Mouse (Mus musculus): ENCODE data around the gene Kif3b. TPM values are rescaled to one million over a fixed set of nuclear protein-coding genes. Genes with fewer than 3 reads are reported as not detected.
A peak's percentile ranks its signal among the peaks of the same experiment; 100 is the strongest.

The Kif3b gene
- polyA plus RNA-seq, 1 experiment from 2014 or later = 8.9 TPM

DNA sequence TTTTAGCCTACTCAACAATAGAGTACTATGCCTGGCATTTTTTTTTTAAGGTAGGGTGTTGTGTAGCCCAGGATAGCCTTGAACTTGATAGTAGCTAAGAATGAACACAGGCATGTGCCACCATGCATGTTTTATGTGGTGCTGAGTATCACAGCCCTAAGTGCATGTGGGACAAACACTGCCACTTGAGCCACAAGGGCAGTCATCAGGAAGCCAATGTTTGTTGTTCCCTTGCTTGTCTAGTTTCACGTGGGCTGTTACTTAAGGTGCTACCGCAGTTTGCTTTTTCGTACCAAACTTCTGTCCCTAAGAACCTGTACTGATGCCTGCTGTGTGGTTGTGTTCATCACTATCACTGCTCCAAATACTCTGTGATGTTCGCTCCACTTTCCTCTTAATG is 27.2 kb downstream of the Kif3b start:
- Histone ChIP-seq H3K4me2 (replicated peaks; ENCODE audit: low read depth, low read length) (no peak overlapping the region), H3K9ac (replicated peaks; ENCODE audit: low read length) (no peak overlapping the region), H3K36me3 (ENCODE audit: insufficient read depth, low read length) (peaks cover 32% of the 10 kb centered on the region), H3K4me3 (ENCODE audit: low read length) (no peak overlapping the region), H3K9me3 (ENCODE audit: low read length) (no peaks in the 10 kb centered on the region), H3K4me1 (ENCODE audit: insufficient read depth, low read length) (no peaks in the 10 kb centered on the region), H3K27ac (ENCODE audit: low read length) (no peak overlapping the region), H3K27me3 (ENCODE audit: insufficient read depth, low read length) (no peaks in the 10 kb centered on the region)
- WGBS = 95% methylated on average over 4 of the region's 4 CpGs
- ATAC-seq (ENCODE audit: low FRiP score, low TSS enrichment) = no peak

DNA sequence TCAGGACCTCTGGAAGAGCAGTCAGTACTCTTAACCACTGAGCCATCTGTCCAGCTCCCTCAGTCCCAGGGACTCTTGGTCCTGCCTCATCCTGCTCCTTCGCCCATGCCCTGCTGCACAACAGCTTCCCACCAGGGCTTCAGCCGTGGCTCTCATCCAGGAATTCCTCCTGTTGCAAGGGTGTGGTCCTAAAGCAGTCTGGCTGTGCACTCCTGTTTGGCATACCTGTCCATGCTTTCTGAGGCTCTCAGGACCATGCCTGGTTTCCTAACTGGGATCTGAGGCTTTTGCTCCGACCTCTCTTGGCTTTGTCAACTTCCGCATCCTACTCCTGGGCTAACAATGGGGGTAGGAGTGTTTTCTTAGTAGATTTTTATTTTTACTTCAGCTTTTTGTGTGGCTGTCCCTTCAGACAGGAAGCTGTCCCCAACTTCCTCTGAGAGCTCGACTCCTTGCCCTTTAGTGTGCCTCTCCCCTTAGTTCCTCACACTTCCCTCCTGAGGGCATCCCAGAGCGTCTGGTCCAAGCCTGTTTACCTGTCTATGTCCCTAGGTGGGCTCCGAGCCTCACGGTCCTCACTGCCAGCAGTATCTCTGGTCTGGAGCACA is 27.9 kb downstream of the Kif3b start:
- Histone ChIP-seq H3K9ac (replicated peaks; ENCODE audit: low read length) (no peak overlapping the region), H3K27ac (ENCODE audit: low read length) (no peak overlapping the region), H3K4me3 (ENCODE audit: low read length) (no peak overlapping the region), H3K36me3 (ENCODE audit: insufficient read depth, low read length) (peaks cover 39% of the 10 kb centered on the region), H3K4me2 (replicated peaks; ENCODE audit: low read depth, low read length) (no peak overlapping the region), H3K4me1 (ENCODE audit: insufficient read depth, low read length) (no peaks in the 10 kb centered on the region), H3K27me3 (ENCODE audit: insufficient read depth, low read length) (no peaks in the 10 kb centered on the region), H3K9me3 (ENCODE audit: low read length) (no peaks in the 10 kb centered on the region)
- 76% methylated on average over 8 of the region's 8 CpGs for WGBS
- no peak for ATAC-seq (ENCODE audit: low FRiP score, low TSS enrichment)

DNA sequence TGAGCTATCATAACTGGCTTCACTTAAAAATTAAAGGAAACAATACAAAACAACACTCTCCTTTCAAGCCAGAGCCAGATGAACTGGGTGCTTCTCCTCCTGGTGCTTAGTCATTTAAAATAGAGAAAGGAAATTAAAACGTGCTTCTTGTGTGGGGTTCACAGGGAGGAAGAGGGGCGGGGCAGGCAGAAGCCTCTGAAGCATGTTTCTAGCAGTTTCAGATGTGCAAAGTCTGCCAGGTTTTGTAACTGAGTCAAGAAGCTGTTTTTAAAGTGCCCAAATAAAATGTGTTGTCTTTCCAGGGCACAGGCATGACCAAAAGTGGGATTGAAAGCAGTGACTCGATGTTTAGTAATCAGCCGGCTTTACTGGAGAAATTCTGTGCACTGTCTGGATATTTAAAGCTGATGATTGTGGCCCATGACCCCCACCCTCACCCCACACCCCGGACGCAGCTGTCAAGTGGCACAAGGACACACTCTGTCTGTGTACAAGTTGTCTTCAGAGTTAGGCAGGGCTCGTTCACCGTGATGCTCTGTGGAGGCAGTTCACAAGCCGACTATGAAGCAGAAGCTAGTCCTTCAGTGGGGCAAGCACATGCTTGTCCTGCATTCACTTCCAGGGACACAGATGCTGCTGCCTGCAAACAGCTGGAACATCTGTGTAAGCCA is 34.6 kb downstream of the Kif3b start:
- Histone ChIP-seq H3K4me3 (ENCODE audit: low read length) (no peak overlapping the region), H3K27ac (ENCODE audit: low read length) (no peak overlapping the region), H3K36me3 (ENCODE audit: insufficient read depth, low read length) (peaks cover 43% of the 10 kb centered on the region), H3K4me2 (replicated peaks; ENCODE audit: low read depth, low read length) (no peak overlapping the region), H3K9ac (replicated peaks; ENCODE audit: low read length) (no peak overlapping the region), H3K4me1 (ENCODE audit: insufficient read depth, low read length) (no peaks in the 10 kb centered on the region), H3K27me3 (ENCODE audit: insufficient read depth, low read length) (no peaks in the 10 kb centered on the region), H3K9me3 (ENCODE audit: low read length) (no peaks in the 10 kb centered on the region)
- ATAC-seq (ENCODE audit: low FRiP score, low TSS enrichment) = no peak
- WGBS = 67% methylated on average over 9 of the region's 9 CpGs

DNA sequence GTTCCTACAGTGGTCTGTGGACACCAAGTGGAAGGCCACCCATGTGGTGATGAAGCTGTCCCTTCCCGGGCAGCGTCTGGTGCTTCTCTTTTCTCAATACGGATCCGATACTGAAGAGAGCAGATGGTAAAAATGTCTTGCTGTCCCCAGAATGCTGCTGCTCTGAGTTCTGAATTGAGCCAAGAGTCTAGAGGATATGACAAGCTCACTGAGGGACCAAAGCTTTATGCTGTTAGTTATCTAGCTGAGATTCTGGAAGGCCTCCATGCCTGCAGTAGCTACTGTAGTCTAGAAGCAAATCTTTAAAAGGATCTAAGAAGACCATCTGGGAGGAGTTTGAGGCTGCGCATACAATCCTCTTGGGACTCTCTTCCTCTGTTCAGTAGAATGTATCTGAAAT is 41.1 kb downstream of the Kif3b start:
- Histone ChIP-seq H3K27me3 (ENCODE audit: insufficient read depth, low read length) (no peaks in the 10 kb centered on the region), H3K4me1 (ENCODE audit: insufficient read depth, low read length) (no peaks in the 10 kb centered on the region), H3K4me3 (ENCODE audit: low read length) (no peak overlapping the region), H3K36me3 (ENCODE audit: insufficient read depth, low read length) (peaks cover 19% of the 10 kb centered on the region; the same call in 1 of the 2 replicates), H3K27ac (ENCODE audit: low read length) (no peak overlapping the region), H3K4me2 (replicated peaks; ENCODE audit: low read depth, low read length) (no peak overlapping the region), H3K9me3 (ENCODE audit: low read length) (no peaks in the 10 kb centered on the region), H3K9ac (replicated peaks; ENCODE audit: low read length) (no peak overlapping the region)
- whole genome bisulfite sequencing = 95% methylated on average over 5 of the region's 5 CpGs
- no peak for ATAC-seq (ENCODE audit: low FRiP score, low TSS enrichment)

DNA sequence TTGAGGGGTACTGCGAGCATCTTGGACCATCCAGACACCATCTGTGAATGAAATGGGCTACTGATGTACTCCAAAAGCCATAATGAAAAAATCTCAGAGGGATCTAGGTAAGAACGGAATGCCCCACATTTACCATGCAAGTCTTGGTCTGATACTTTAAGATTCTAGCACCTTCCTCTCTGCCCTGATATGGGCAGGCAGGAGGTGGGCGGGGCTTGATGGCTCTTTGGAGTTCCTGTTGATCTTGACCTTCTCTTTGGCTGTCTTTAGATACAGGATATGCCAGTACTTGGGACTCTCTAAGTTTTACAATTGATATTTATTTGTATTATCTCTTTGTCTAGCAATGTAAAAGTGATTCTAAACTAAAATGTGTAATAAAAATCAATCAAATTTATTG is 41.8 kb downstream of the Kif3b start:
- Histone ChIP-seq H3K4me3 (ENCODE audit: low read length) (no peak overlapping the region), H3K4me1 (ENCODE audit: insufficient read depth, low read length) (no peaks in the 10 kb centered on the region), H3K27me3 (ENCODE audit: insufficient read depth, low read length) (no peaks in the 10 kb centered on the region), H3K4me2 (replicated peaks; ENCODE audit: low read depth, low read length) (no peak overlapping the region), H3K9ac (replicated peaks; ENCODE audit: low read length) (no peak overlapping the region), H3K27ac (ENCODE audit: low read length) (no peak overlapping the region), H3K9me3 (ENCODE audit: low read length) (no peaks in the 10 kb centered on the region), H3K36me3 (ENCODE audit: insufficient read depth, low read length) (peaks cover 19% of the 10 kb centered on the region; the same call in 1 of the 2 replicates)
- no peak for ATAC-seq (ENCODE audit: low FRiP score, low TSS enrichment)
- WGBS = 95% methylated on average over 3 of the region's 3 CpGs

DNA sequence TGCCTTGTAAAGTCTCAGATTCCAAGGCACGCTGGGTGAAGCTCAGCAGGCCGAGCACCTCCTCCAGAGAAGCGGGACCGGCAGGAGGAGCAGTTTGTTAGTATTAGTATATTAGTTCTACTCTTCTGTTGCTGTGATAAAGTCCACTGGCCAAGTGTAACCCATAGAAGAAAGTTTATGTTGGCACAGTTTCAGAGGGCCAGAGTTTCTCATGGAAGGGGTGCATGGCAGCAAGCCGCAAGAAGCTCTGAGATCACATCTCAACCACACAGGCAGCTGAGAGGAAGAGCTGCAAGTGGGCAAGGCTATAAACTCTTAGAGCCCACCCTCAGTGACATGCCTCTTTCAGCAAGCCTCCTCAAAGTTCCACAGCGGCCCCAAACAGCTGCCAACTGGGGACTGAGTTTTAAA is 42.6 kb downstream of the Kif3b start:
- Histone ChIP-seq H3K4me1 (ENCODE audit: insufficient read depth, low read length) (no peaks in the 10 kb centered on the region), H3K4me2 (replicated peaks; ENCODE audit: low read depth, low read length) (no peak overlapping the region), H3K27me3 (ENCODE audit: insufficient read depth, low read length) (no peaks in the 10 kb centered on the region), H3K27ac (ENCODE audit: low read length) (no peak overlapping the region), H3K4me3 (ENCODE audit: low read length) (no peak overlapping the region), H3K9me3 (ENCODE audit: low read length) (no peaks in the 10 kb centered on the region), H3K36me3 (ENCODE audit: insufficient read depth, low read length) (peaks cover 19% of the 10 kb centered on the region; the same call in 1 of the 2 replicates), H3K9ac (replicated peaks; ENCODE audit: low read length) (no peak overlapping the region)
- ATAC-seq (ENCODE audit: low FRiP score, low TSS enrichment) = 0 out of 2 replicates have a peak, but pooled peaks have one; percentile 54
- 58% methylated on average over 6 of the region's 6 CpGs for whole genome bisulfite sequencing

DNA sequence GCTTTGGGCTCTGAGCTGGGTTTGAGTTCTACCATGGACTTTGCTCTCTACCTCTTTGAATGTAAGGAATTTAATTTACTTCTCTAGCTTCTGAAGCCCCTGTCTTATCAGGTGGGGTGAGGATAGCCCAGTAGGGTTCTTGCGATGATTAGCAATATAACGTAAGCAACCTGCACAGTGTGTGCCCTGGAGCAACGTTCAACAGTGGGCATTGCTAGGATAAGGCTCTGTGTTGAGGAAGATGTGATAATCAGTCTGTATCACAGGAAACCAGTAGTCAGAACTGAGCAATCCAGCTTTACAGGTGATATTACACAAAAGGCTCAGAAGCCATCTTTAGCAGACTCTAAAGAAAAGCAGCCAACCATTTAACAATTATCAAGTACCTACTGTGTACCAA is 43.1 kb downstream of the Kif3b start:
- H3K4me2 ChIP-seq (replicated peaks; ENCODE audit: low read depth, low read length) = no peak overlapping the region
- H3K4me3 ChIP-seq (ENCODE audit: low read length) = no peak overlapping the region
- no peak for ATAC-seq (ENCODE audit: low FRiP score, low TSS enrichment)
- no peaks in the 10 kb centered on the region for H3K9me3 ChIP-seq (ENCODE audit: low read length)
- H3K4me1 ChIP-seq (ENCODE audit: insufficient read depth, low read length) = no peaks in the 10 kb centered on the region
- 85% methylated on average over 3 of the region's 3 CpGs for WGBS
- no peak overlapping the region for H3K27ac ChIP-seq (ENCODE audit: low read length)
- no peaks in the 10 kb centered on the region for H3K27me3 ChIP-seq (ENCODE audit: insufficient read depth, low read length)
- peaks cover 18% of the 10 kb centered on the region; the same call in 1 of the 2 replicates for H3K36me3 ChIP-seq (ENCODE audit: insufficient read depth, low read length)
- no peak overlapping the region for H3K9ac ChIP-seq (replicated peaks; ENCODE audit: low read length)

DNA sequence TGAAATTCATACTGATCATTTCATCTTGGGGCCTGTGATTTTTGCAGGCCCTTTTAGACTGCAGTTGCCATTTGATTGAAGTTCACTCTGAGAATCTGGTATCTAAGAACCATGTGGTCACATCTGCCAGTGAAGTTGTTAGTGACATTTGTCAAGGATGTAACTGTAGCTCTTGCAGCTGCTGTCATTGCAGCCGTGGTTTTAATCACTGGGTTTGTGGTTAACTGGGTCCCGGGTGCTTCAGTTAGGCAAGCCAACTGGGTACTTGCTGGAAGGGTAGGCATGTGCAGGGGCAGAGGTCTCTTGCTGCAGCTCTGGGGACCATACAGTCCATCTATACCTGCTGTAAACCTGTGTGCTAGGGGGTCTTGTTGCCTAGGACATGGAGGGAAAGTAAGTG is 44.9 kb downstream of the Kif3b start:
- Histone ChIP-seq H3K4me3 (ENCODE audit: low read length) (no peak overlapping the region), H3K9me3 (ENCODE audit: low read length) (no peaks in the 10 kb centered on the region), H3K9ac (replicated peaks; ENCODE audit: low read length) (no peak overlapping the region), H3K27ac (ENCODE audit: low read length) (no peak overlapping the region), H3K36me3 (ENCODE audit: insufficient read depth, low read length) (peaks cover 5% of the 10 kb centered on the region; the same call in 1 of the 2 replicates), H3K4me1 (ENCODE audit: insufficient read depth, low read length) (no peaks in the 10 kb centered on the region), H3K4me2 (replicated peaks; ENCODE audit: low read depth, low read length) (no peak overlapping the region), H3K27me3 (ENCODE audit: insufficient read depth, low read length) (no peaks in the 10 kb centered on the region)
- ATAC-seq (ENCODE audit: low FRiP score, low TSS enrichment) = no peak
- 48% methylated on average over 2 of the region's 2 CpGs for WGBS

DNA sequence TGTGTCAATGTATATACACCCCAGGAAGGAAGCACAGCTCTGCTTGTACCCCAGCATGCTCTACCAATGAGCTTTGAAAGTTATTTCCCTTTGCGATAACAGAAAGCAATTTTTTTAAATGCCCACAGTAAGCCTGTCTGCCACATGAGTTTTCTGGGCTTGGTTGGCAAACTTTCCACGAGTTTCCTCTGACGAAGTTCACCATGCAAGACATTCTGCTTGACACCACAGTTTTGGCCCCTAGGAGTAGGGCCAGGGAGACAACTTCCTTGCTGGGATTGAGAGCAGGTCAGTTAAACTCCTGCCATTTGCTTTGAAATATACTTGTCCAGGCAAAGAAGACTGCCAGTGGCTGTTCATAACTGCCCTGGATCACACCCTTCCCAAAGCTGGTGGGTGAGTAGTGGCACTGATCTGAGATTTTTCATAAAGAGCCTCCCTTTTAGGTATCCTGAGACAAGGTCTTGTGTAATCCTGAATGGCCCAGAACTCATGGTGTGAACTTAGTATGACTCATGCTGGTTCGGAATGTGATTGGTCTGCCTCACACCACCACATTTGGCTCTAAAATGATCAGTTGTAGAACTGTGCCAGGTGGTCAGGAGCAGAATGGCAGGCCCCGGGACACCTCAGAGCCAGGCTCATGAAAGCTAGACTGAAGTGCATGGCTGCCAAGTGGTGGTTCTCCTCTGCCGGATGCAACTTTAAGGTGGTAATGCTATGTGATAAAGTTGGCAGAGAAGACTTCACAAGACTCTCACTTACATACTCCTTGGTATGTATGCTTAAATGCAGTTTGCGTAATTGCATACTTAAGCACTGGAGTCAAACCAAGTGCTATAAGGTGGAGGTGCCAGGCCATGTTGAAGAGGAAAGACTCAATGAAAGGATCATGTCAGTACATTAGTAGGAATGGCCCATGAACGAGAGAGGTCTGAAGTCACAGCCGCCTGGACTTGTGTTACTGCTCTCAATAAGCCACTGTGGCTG is 47.4 kb downstream of the Kif3b start:
- Histone ChIP-seq H3K4me3 (ENCODE audit: low read length) (no peak overlapping the region), H3K27me3 (ENCODE audit: insufficient read depth, low read length) (no peaks in the 10 kb centered on the region), H3K4me2 (replicated peaks; ENCODE audit: low read depth, low read length) (no peak overlapping the region), H3K9ac (replicated peaks; ENCODE audit: low read length) (no peak overlapping the region), H3K9me3 (ENCODE audit: low read length) (no peaks in the 10 kb centered on the region), H3K4me1 (ENCODE audit: insufficient read depth, low read length) (no peaks in the 10 kb centered on the region), H3K36me3 (ENCODE audit: insufficient read depth, low read length) (peaks cover 7% of the 10 kb centered on the region; the same call in 1 of the 2 replicates), H3K27ac (ENCODE audit: low read length) (no peak overlapping the region)
- no peak for ATAC-seq (ENCODE audit: low FRiP score, low TSS enrichment)
- 88% methylated on average over 9 of the region's 9 CpGs for WGBS
